Mouse (Mus musculus) forebrain, embryonic 16.5 days (tissue): Measurements from ENCODE around the gene Tsr3. TPM values are rescaled to one million over a fixed set of nuclear protein-coding genes. Genes with fewer than 3 reads are reported as not detected.
"Not testable (repeated sequence)": the region's sequence is repeated elsewhere in the genome, so short reads cannot be mapped to it uniquely, and the experiment has no call there.

Experiments used
- ATAC-seq: fragments of 200-750 bp; cut with Nextera tagmentation; 2 replicates; pipeline ENCODE4 v1.8.0; 2017; ENCODE audit warnings: mild to moderate bottlenecking, moderate library complexity
- H3K27ac ChIP-seq: fragments of 300-500 bp; sonication (generic); 2 replicates; pipeline ENCODE4 v1.5.1; 2014; ENCODE audit warnings: low read length, control low read depth
- H3K27me3 ChIP-seq: fragments of 300-500 bp; sonication (generic); replicated peaks from 2 replicates; pipeline ENCODE4 v1.6.1; 2014; ENCODE audit warnings: low read length; ENCODE audit not compliant: control insufficient read depth, insufficient read depth
- H3K36me3 ChIP-seq: fragments of 300-500 bp; sonication (generic); 2 replicates; pipeline ENCODE4 v1.6.1; 2014; ENCODE audit not compliant: control insufficient read depth, insufficient read depth
- H3K4me1 ChIP-seq: fragments of 300-500 bp; sonication (generic); replicated peaks from 2 replicates; pipeline ENCODE4 v1.6.1; 2014; ENCODE audit warnings: low read length; ENCODE audit not compliant: control insufficient read depth, insufficient read depth
- H3K4me2 ChIP-seq: fragments of 300-500 bp; sonication (generic); 2 replicates; pipeline ENCODE4 v1.6.1; 2014; ENCODE audit warnings: mild to moderate bottlenecking, low read length, control low read depth
- H3K4me3 ChIP-seq: fragments of 300-500 bp; sonication (generic); replicated peaks from 2 replicates; pipeline ENCODE4 v1.5.1; 2014; ENCODE audit warnings: mild to moderate bottlenecking, low read length, control low read depth
- H3K9ac ChIP-seq: fragments of 300-500 bp; sonication (generic); replicated peaks from 2 replicates; pipeline ENCODE4 v1.6.1; 2014; ENCODE audit warnings: low read depth, low read length, control low read depth
- H3K9me3 ChIP-seq: fragments of 300-500 bp; sonication (generic); 2 replicates; pipeline ENCODE4 v1.6.1; 2016; ENCODE audit warnings: low read length; ENCODE audit not compliant: control insufficient read depth
- WGBS: fragments of 180-500 bp; shearing (Covaris S2); extraction: QIAGEN DNeasy Blood & Tissue Kit; methylation state at CpG from one replicate; pipeline ENCODE4 v1.1.7; 2014; 5-methylcytosine and 5-hydroxymethylcytosine counted together
- polyA plus RNA-seq: library from polyadenylated mRNA; unstranded; fragments of >200 nt; fragmentation: Nextera tagmentation; extraction: Ambion mirVana; gene quantifications from 2 replicates; pipeline ENCODE4 v1.2.1, GENCODE M21; 2015

Gene Tsr3
- polyA plus RNA-seq, 1 experiment from 2014 or later = 62.2 TPM

GRCm38 (mm10) chr17:25231621-25232020, 8.3 kb upstream of the Tsr3 start:
- H3K4me2 ChIP-seq, H3K4me3 ChIP-seq, H3K27ac ChIP-seq, H3K9ac ChIP-seq, H3K27me3 ChIP-seq, H3K9me3 ChIP-seq, H3K4me1 ChIP-seq: not testable (repeated sequence)
- WGBS = 91% methylated on average over 4 of the region's 11 CpGs
- peaks cover 24% of the 10 kb centered on the region for H3K36me3 ChIP-seq
- ATAC-seq = 0 out of 2 replicates have a peak, but pooled peaks have one; percentile 59

- no peak overlapping the region for H3K27ac ChIP-seq
- no peak for ATAC-seq
- no peak overlapping the region for H3K9ac ChIP-seq
- no peak overlapping the region for H3K4me2 ChIP-seq
- no peaks in the 10 kb centered on the region for H3K9me3 ChIP-seq
- peaks cover 8% of the 10 kb centered on the region for H3K4me1 ChIP-seq
- no peak overlapping the region for H3K4me3 ChIP-seq
- peaks cover 18% of the 10 kb centered on the region for H3K36me3 ChIP-seq
- 87% methylated on average over 9 of the region's 9 CpGs for WGBS
- H3K27me3 ChIP-seq = no peaks in the 10 kb centered on the region
Measured at GRCm38 (mm10) chr17:25235635-25236034, 4.3 kb upstream of the Tsr3 start.

GRCm38 (mm10) chr17:25243131-25243780, 3.3 kb downstream of the Tsr3 start:
- Histone ChIP-seq H3K36me3 (peaks cover 18% of the 10 kb centered on the region), H3K4me3 (no peak overlapping the region), H3K4me2 (no peak overlapping the region), H3K27ac (no peak overlapping the region), H3K9ac (no peak overlapping the region), H3K27me3 (no peaks in the 10 kb centered on the region), H3K9me3 (no peaks in the 10 kb centered on the region), H3K4me1 (peaks cover 18% of the 10 kb centered on the region)
- 90% methylated on average over 11 of the region's 11 CpGs for WGBS
- no peak for ATAC-seq

- Histone ChIP-seq H3K9ac (no peak overlapping the region), H3K4me3 (no peak overlapping the region), H3K36me3 (peaks cover 18% of the 10 kb centered on the region), H3K27me3 (no peaks in the 10 kb centered on the region), H3K4me1 (peaks cover 13% of the 10 kb centered on the region), H3K27ac (no peak overlapping the region), H3K9me3 (no peaks in the 10 kb centered on the region), H3K4me2 (no peak overlapping the region)
- no peak for ATAC-seq
- 88% methylated on average over 16 of the region's 16 CpGs for WGBS
Measured at GRCm38 (mm10) chr17:25244239-25244638, 4.3 kb downstream of the Tsr3 start.

GRCm38 (mm10) chr17:25248033-25248750, 8.2 kb downstream of the Tsr3 start:
- WGBS = 80% methylated on average over 18 of the region's 18 CpGs
- H3K4me1 ChIP-seq = peaks cover 8% of the 10 kb centered on the region
- no peak for ATAC-seq
- no peak overlapping the region for H3K9ac ChIP-seq
- no peaks in the 10 kb centered on the region for H3K9me3 ChIP-seq
- H3K36me3 ChIP-seq = peaks cover 11% of the 10 kb centered on the region
- no peaks in the 10 kb centered on the region for H3K27me3 ChIP-seq
- H3K4me3 ChIP-seq = no peak overlapping the region
- no peak overlapping the region for H3K4me2 ChIP-seq
- no peak overlapping the region for H3K27ac ChIP-seq

- ATAC-seq = no peak
- Histone ChIP-seq H3K9me3 (no peaks in the 10 kb centered on the region), H3K27ac (no peak overlapping the region), H3K36me3 (no peaks in the 10 kb centered on the region), H3K9ac (no peak overlapping the region), H3K4me1 (peaks cover 19% of the 10 kb centered on the region), H3K4me3 (no peak overlapping the region), H3K4me2 (no peak overlapping the region), H3K27me3 (peaks cover 9% of the 10 kb centered on the region; the same call in 1 of the 2 replicates)
- 81% methylated on average over 8 of the region's 8 CpGs for WGBS
Measured at GRCm38 (mm10) chr17:25250181-25250835, 10.3 kb downstream of the Tsr3 start.

- WGBS = 30% methylated on average over 3 of the region's 3 CpGs
- Histone ChIP-seq H3K9me3 (no peaks in the 10 kb centered on the region), H3K27ac (peak overlapping the region; percentile 63), H3K9ac (no peak overlapping the region), H3K27me3 (peaks cover 14% of the 10 kb centered on the region), H3K36me3 (no peaks in the 10 kb centered on the region), H3K4me2 (no peak overlapping the region), H3K4me1 (peaks cover 26% of the 10 kb centered on the region), H3K4me3 (no peak overlapping the region)
- ATAC-seq = peak; percentile 66
Measured at GRCm38 (mm10) chr17:25252643-25253042, 12.7 kb downstream of the Tsr3 start.

- H3K4me3 ChIP-seq = no peak overlapping the region
- peaks cover 14% of the 10 kb centered on the region for H3K27me3 ChIP-seq
- H3K4me2 ChIP-seq = peak overlapping the region; percentile 17; the same call in 1 of the 2 replicates
- H3K4me1 ChIP-seq = peaks cover 29% of the 10 kb centered on the region
- no peak overlapping the region for H3K9ac ChIP-seq
- 0 out of 2 replicates have a peak overlapping the region, but pooled peaks have one; percentile 23 for H3K27ac ChIP-seq
- WGBS = 15% methylated on average over 10 of the region's 10 CpGs
- ATAC-seq = no peak
- no peaks in the 10 kb centered on the region for H3K9me3 ChIP-seq
- peaks cover 2% of the 10 kb centered on the region; the same call in 1 of the 2 replicates for H3K36me3 ChIP-seq
Measured at GRCm38 (mm10) chr17:25253760-25254159, 13.8 kb downstream of the Tsr3 start.

GRCm38 (mm10) chr17:25255110-25255509, 15.1 kb downstream of the Tsr3 start:
- no peaks in the 10 kb centered on the region for H3K9me3 ChIP-seq
- no peak overlapping the region for H3K4me2 ChIP-seq
- H3K27me3 ChIP-seq = peaks cover 14% of the 10 kb centered on the region
- H3K27ac ChIP-seq = no peak overlapping the region
- peaks cover 29% of the 10 kb centered on the region for H3K4me1 ChIP-seq
- no peak for ATAC-seq
- H3K4me3 ChIP-seq = no peak overlapping the region
- H3K9ac ChIP-seq = no peak overlapping the region
- peaks cover 6% of the 10 kb centered on the region; the same call in 1 of the 2 replicates for H3K36me3 ChIP-seq
- WGBS = 73% methylated on average over 2 of the region's 2 CpGs
